ENCODE assay signal across 16 mouse cellular contexts in genomic region chr11:73323906-73324830, GRCm38 (mm10). TPM values are rescaled to one million over a fixed set of nuclear protein-coding genes. Genes with fewer than 3 reads are reported as not detected.
A peak's percentile ranks its signal among the peaks of the same experiment; 100 is the strongest.
DNase-seq lines count a peak whose midpoint lies in the region; ATAC-seq and TF ChIP-seq lines count a peak whose summit lies in the region.
"Had no signal": no experiment of that assay in that cellular context is flagged by ENCODE, and none has a peak within 500 bp of the region (broad histone marks: within the 10 kb centered on the region; RNA-seq: fewer than 3 reads in every experiment).

No protein-coding gene starts in this region.

- dilution Hi-C loops in CH12.LX (cut with MboI; ENCODE audit: extremely low pct_ligation_motif_present, extremely low pct_unique_long_range_greater_than_20kb, low sequenced_read_pairs): no loop called here

- ATAC-seq in activated CD4-positive, CD25-positive, alpha-beta regulatory T cell, adult 4 months: no peak
- ATAC-seq: forebrain, embryonic 16.5 days had no signal

- TF ChIP-seq POLR2A in CH12.LX (IDR thresholded peaks at IDR 0.05; ENCODE audit: low read depth, low read length) (no peak), myocyte (IDR thresholded peaks at IDR 0.05; ENCODE audit: insufficient read length, low read depth) (no peak)
- no peak for TF ChIP-seq POLR2A in cortical plate, adult 2 months (IDR thresholded peaks at IDR 0.05; ENCODE audit: extremely low read depth, insufficient read depth, low read length)

- TF ChIP-seq RAD21 in CH12.LX (IDR thresholded peaks at IDR 0.05; ENCODE audit: low read depth, low read length): no peak

- H3ac ChIP-seq in myocyte (ENCODE audit: control insufficient read depth, insufficient read length): no peak overlapping the region

- no peak overlapping the region for H3K27ac ChIP-seq in CH12.LX (ENCODE audit: insufficient read depth, low read depth)
- H3K27ac ChIP-seq in cortical plate, adult 2 months (ENCODE audit: insufficient read depth, low read length): peak overlapping the region; percentile 73; the same call in 1 of the 2 replicates
- H3K27ac ChIP-seq: embryonic facial prominence, embryonic 13.5 days had no signal

- no peak for TF ChIP-seq CTCF in CH12.LX (conservative IDR thresholded peaks at IDR 0.05 in 1 of 2, IDR thresholded peaks at IDR 0.05 in 1 of 2; ENCODE audit: low read depth in 2 of 2, low read length in 2 of 2)
- no peak for TF ChIP-seq CTCF in cortical plate, adult 2 months (IDR thresholded peaks at IDR 0.05; ENCODE audit: extremely low read depth, insufficient read depth, low read length)

- peak; percentile 84 for TF ChIP-seq EP300 in CH12.LX (IDR thresholded peaks at IDR 0.05; ENCODE audit: low read length)

- in situ Hi-C loops in CH12.LX (cut with MboI; ENCODE audit: low pct_ligation_motif_present, low pct_unique_long_range_greater_than_20kb, low sequenced_read_pairs): no loop called here

- H3K27me3 ChIP-seq in CH12.LX (replicated peaks) (peaks cover 59% of the 10 kb centered on the region), myocyte (ENCODE audit: control insufficient read depth, insufficient read depth, insufficient read length) (no peaks in the 10 kb centered on the region)
- H3K27me3 ChIP-seq: embryonic facial prominence, embryonic 13.5 days; heart, embryonic 12.5 days had no signal

- H3K36me3 ChIP-seq in CH12.LX (replicated peaks in 1 of 2; ENCODE audit: control insufficient read depth in 1 of 2, insufficient read depth in 1 of 2, low read length in 1 of 2): no peaks in the 10 kb centered on the region
- H3K36me3 ChIP-seq in myocyte (ENCODE audit: control insufficient read depth, insufficient read depth): no peaks in the 10 kb centered on the region
- H3K36me3 ChIP-seq: embryonic facial prominence, embryonic 13.5 days; G1E; heart, embryonic 12.5 days had no signal

- DNase-seq in kidney, adult 18-20 months: peak; percentile 14
- DNase-seq in kidney, postnatal 4 days: no peak
- DNase-seq in CH12.LX (ENCODE audit: extremely low read depth): peak; percentile 10
- no peak for DNase-seq in right cerebral cortex, postnatal 10 days (ENCODE audit: low spot score in 2 of 2)
- DNase-seq: adrenal gland, adult 8-10 months; cerebellum, adult 18-20 months; retina, postnatal 1 day had no signal

- no peaks in the 10 kb centered on the region for H3K79me2 ChIP-seq in CH12.LX (replicated peaks; ENCODE audit: control insufficient read depth, extremely low read depth, insufficient read depth, poor library complexity, severe bottlenecking)
- no peaks in the 10 kb centered on the region for H3K79me2 ChIP-seq in myocyte (ENCODE audit: control insufficient read depth, insufficient read depth)

- peak overlapping the region; percentile 74 for H3K4me2 ChIP-seq in CH12.LX (ENCODE audit: insufficient read depth, low read depth, poor library complexity, severe bottlenecking)
- H3K4me2 ChIP-seq in myocyte (ENCODE audit: low read depth): peak overlapping the region; percentile 71
- H3K4me2 ChIP-seq: embryonic facial prominence, embryonic 13.5 days; heart, embryonic 12.5 days had no signal

- H3K9ac ChIP-seq in CH12.LX (ENCODE audit: insufficient read depth, low read depth): no peak overlapping the region
- H3K9ac ChIP-seq: embryonic facial prominence, embryonic 13.5 days; heart, embryonic 12.5 days had no signal

- H3K4me1 ChIP-seq in CH12.LX (ENCODE audit: control insufficient read depth in 1 of 2, insufficient read depth in 2 of 2): peaks cover 0 to 5% of the 10 kb centered on the region in 2 experiments; a peak in 1 of 4 replicates
- no peaks in the 10 kb centered on the region for H3K4me1 ChIP-seq in cortical plate, adult 2 months (ENCODE audit: control insufficient read depth, insufficient read depth, low read length)
- H3K4me1 ChIP-seq: embryonic facial prominence, embryonic 13.5 days; heart, embryonic 12.5 days had no signal

- H3K4me3 ChIP-seq in CH12.LX (replicated peaks in 1 of 3; ENCODE audit: low read depth in 2 of 3, low read length in 2 of 3, poor library complexity in 1 of 3): no peak overlapping the region
- H3K4me3 ChIP-seq in cortical plate, adult 2 months (ENCODE audit: insufficient read depth, low read length): peak overlapping the region; percentile 30
- peak overlapping the region; percentile 2 for H3K4me3 ChIP-seq in myocyte
- H3K4me3 ChIP-seq: embryonic facial prominence, embryonic 13.5 days; heart, embryonic 12.5 days had no signal

- H3K9me3 ChIP-seq in CH12.LX (replicated peaks; ENCODE audit: low read length): peaks cover 2% of the 10 kb centered on the region
- H3K9me3 ChIP-seq: embryonic facial prominence, embryonic 13.5 days had no signal

TF ChIP-seq in CH12.LX, 34 proteins besides CTCF, POLR2A, EP300 and RAD21 (continues in another document):
- TF ChIP-seq UBTF (IDR thresholded peaks at IDR 0.05; ENCODE audit: low read depth, low read length): no peak
- no peak for TF ChIP-seq CHD1 (IDR thresholded peaks at IDR 0.05; ENCODE audit: low read depth, low read length)
- peak; percentile 82 for TF ChIP-seq ETS1 (conservative IDR thresholded peaks at IDR 0.05; ENCODE audit: low read depth, low read length)
- 0 out of 2 replicates have a peak, but pooled peaks have one; percentile 12 for TF ChIP-seq TCF12 (IDR thresholded peaks at IDR 0.05; ENCODE audit: low read depth, low read length)
- TF ChIP-seq MAX (IDR thresholded peaks at IDR 0.05; ENCODE audit: low read length): peak; percentile 26; the same call in 1 of the 2 replicates
- TF ChIP-seq IRF4 (IDR thresholded peaks at IDR 0.05; ENCODE audit: low read depth, low read length): peak; percentile 92
- TF ChIP-seq BHLHE40 (IDR thresholded peaks at IDR 0.05; ENCODE audit: low read depth, low read length): peak; percentile 91
- TF ChIP-seq MYC (IDR thresholded peaks at IDR 0.05; ENCODE audit: low read depth, low read length): peak; percentile 59; the same call in 1 of the 2 replicates
- peak; percentile 76 for TF ChIP-seq JUN (IDR thresholded peaks at IDR 0.05; ENCODE audit: insufficient read depth, low read depth, low read length)
- peak; percentile 26; the same call in 1 of the 2 replicates for TF ChIP-seq RCOR1 (conservative IDR thresholded peaks at IDR 0.05; ENCODE audit: low read depth, low read length)
- TF ChIP-seq MEF2A (IDR thresholded peaks at IDR 0.05; ENCODE audit: borderline replicate concordance, low read depth, low read length): peak; percentile 49; the same call in 1 of the 2 replicates

TF ChIP-seq in myocyte, 11 proteins besides CTCF, POLR2A, EP300 and RAD21:
- TF ChIP-seq SRF (IDR thresholded peaks at IDR 0.05; ENCODE audit: control insufficient read depth, insufficient read length, low read depth) (peak; percentile 72), E2F4 (IDR thresholded peaks at IDR 0.05; ENCODE audit: insufficient read depth) (no peak), POLR2AphosphoS2 (IDR thresholded peaks at IDR 0.05; ENCODE audit: insufficient read length, low read depth) (no peak), MYOD1 (IDR thresholded peaks at IDR 0.05; ENCODE audit: control insufficient read depth in 1 of 3, insufficient read length in 2 of 3, low read depth in 2 of 3) (peak in 1 of 3 experiments; percentile 24), MYOG (IDR thresholded peaks at IDR 0.05; ENCODE audit: control insufficient read depth in 1 of 3, insufficient read depth in 1 of 3, insufficient read length in 2 of 3, low read depth in 2 of 3) (peak in 1 of 3 experiments; percentile 19)

RNA-seq across cellular contexts. Expression of gene Aspa, which starts 5.2 kb away (rescaled TPM):
- not detected in 2 replicates for total RNA-seq in CH12.LX (2012; rRNA removed)
- not detected in 2 replicates for total RNA-seq in CH12.LX (2014; rRNA removed)
- polyA plus RNA-seq in CH12.LX (2012; ENCODE audit: insufficient read length, low read depth): not detected in 2 replicates
- 29.5 and 34.3 TPM in 2 replicates for polyA plus RNA-seq in cortical plate, adult 2 months (2012; rRNA removed)
- 5.3 TPM for polyA plus RNA-seq in myocyte (2012; fragmentation: generic; extraction: Trizol)
- under 1 TPM in 1 of 2 experiments, not detected in 1; 0.08 TPM for polyA plus RNA-seq in activated CD4-positive, CD25-positive, alpha-beta regulatory T cell, adult 4 months (2017; shearing (Covaris generic))
- polyA plus RNA-seq: G1E; heart, embryonic 12.5 days had no signal

RNA-seq across cellular contexts. Expression of gene Gm49340, which starts 5.4 kb away (rescaled TPM):
- total RNA-seq in CH12.LX (2012; rRNA removed): not detected in 2 replicates
- total RNA-seq in CH12.LX (2014; rRNA removed): not detected in 2 replicates
- polyA plus RNA-seq in CH12.LX (2012; ENCODE audit: insufficient read length, low read depth): not detected in 2 replicates
- polyA plus RNA-seq in cortical plate, adult 2 months (2012; rRNA removed): not detected in 2 replicates
- not detected for polyA plus RNA-seq in myocyte (2012; fragmentation: generic; extraction: Trizol)
- polyA plus RNA-seq in activated CD4-positive, CD25-positive, alpha-beta regulatory T cell, adult 4 months (2017; shearing (Covaris generic)): not detected
- total RNA-seq: adrenal gland, adult 8-10 months; G1E had no signal
- polyA plus RNA-seq: embryonic facial prominence, embryonic 13.5 days; forebrain, embryonic 16.5 days; G1E; heart, embryonic 12.5 days; lung, embryonic 16.5 days had no signal

RNA-seq across cellular contexts. Expression of gene Spata22, which starts 5.4 kb away (rescaled TPM):
- total RNA-seq in CH12.LX (2012; rRNA removed) (not detected in 2 replicates), CH12.LX (2014; rRNA removed) (not detected in 2 replicates)
- polyA plus RNA-seq in CH12.LX (2012; ENCODE audit: insufficient read length, low read depth) (not detected in 2 replicates), myocyte (2012; fragmentation: generic; extraction: Trizol) (not detected)
- 0.08 and 0.13 TPM in 2 replicates for polyA plus RNA-seq in cortical plate, adult 2 months (2012; rRNA removed)
- not detected for polyA plus RNA-seq in activated CD4-positive, CD25-positive, alpha-beta regulatory T cell, adult 4 months (2017; shearing (Covaris generic))
- total RNA-seq: G1E had no signal
- polyA plus RNA-seq: embryonic facial prominence, embryonic 13.5 days; forebrain, embryonic 16.5 days; G1E; heart, embryonic 12.5 days; lung, embryonic 16.5 days had no signal

RNA-seq across cellular contexts. Expression of gene Olfr20, which starts 26.4 kb away (rescaled TPM):
- total RNA-seq in CH12.LX (2012; rRNA removed) (not detected in 2 replicates), CH12.LX (2014; rRNA removed) (not detected in 2 replicates)
- polyA plus RNA-seq in CH12.LX (2012; ENCODE audit: insufficient read length, low read depth) (not detected in 2 replicates), myocyte (2012; fragmentation: generic; extraction: Trizol) (not detected)
- not detected in 2 replicates for polyA plus RNA-seq in cortical plate, adult 2 months (2012; rRNA removed)
- polyA plus RNA-seq in activated CD4-positive, CD25-positive, alpha-beta regulatory T cell, adult 4 months (2017; shearing (Covaris generic)): not detected
- total RNA-seq: adrenal gland, adult 8-10 months had no signal
- polyA plus RNA-seq: embryonic facial prominence, embryonic 13.5 days; forebrain, embryonic 16.5 days; G1E; heart, embryonic 12.5 days; lung, embryonic 16.5 days had no signal

RNA-seq across cellular contexts. Expression of gene Olfr376, which starts 46.9 kb away (rescaled TPM):
- total RNA-seq in CH12.LX (2012; rRNA removed): not detected in 2 replicates
- not detected in 2 replicates for total RNA-seq in CH12.LX (2014; rRNA removed)
- polyA plus RNA-seq in CH12.LX (2012; ENCODE audit: insufficient read length, low read depth): not detected in 2 replicates
- polyA plus RNA-seq in cortical plate, adult 2 months (2012; rRNA removed): not detected in 2 replicates
- not detected for polyA plus RNA-seq in myocyte (2012; fragmentation: generic; extraction: Trizol)
- not detected for polyA plus RNA-seq in activated CD4-positive, CD25-positive, alpha-beta regulatory T cell, adult 4 months (2017; shearing (Covaris generic))
- total RNA-seq: adrenal gland, adult 8-10 months had no signal
- polyA plus RNA-seq: embryonic facial prominence, embryonic 13.5 days; forebrain, embryonic 16.5 days; G1E; heart, embryonic 12.5 days; lung, embryonic 16.5 days; testis, adult 2 months had no signal

Comparison
In these comparisons a context has a peak if more than half of its experiments do, and no peak if none do; other contexts are left out.
1. DNase-seq: peak in kidney, adult 18-20 months (single experiment) and CH12.LX (single experiment); none in kidney, postnatal 4 days (0 of 2) and right cerebral cortex, postnatal 10 days (0 of 2).
2. H3K4me3 ChIP-seq: peak in cortical plate, adult 2 months (single experiment) and myocyte (single experiment); none in CH12.LX (0 of 3).